Mouse (Mus musculus) right cerebral cortex, postnatal 10 days (tissue): ENCODE data around the gene Usp25.

Experiments
- DNase-seq, 2 experiments: peaks; one replicate each; pipeline ENCODE4 v3.0.0; 2021; ENCODE audit warnings: low spot score in 2 of 2

The Usp25 gene

GRCm38 (mm10) chr16:77140651-77141050, 127.1 kb downstream of the Usp25 start:
- DNase-seq, result no peak

- DNase-seq, result no peak
Observed at GRCm38 (mm10) chr16:77146801-77147200, 133.3 kb downstream of the Usp25 start.

- no peak for DNase-seq
Observed at GRCm38 (mm10) chr16:77150338-77150737, 136.8 kb downstream of the Usp25 start.

DNA sequence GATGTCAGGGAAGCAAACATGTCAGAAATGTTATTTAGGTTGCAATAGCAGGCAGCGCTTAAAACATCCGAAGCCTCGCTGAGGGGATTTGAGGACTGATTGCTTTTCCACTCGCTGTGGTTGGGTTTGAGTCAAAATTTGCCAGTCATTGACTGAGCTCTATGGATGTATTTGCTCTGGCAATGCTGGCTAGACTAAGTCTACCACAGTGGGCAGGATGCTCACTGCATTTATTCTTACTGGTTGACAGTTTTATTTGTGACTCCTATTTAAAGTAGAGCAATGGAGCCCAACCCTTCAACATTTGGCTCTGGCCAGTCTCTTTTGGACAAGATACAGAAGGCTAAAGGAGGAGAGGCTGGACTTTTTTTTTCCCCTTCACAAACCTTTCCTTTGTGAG, 137.4 kb downstream of the Usp25 start:
- DNase-seq, result no peak

GRCm38 (mm10) chr16:77152288-77152687, 138.8 kb downstream of the Usp25 start:
- DNase-seq, result peak; percentile 25 to 33

GRCm38 (mm10) chr16:77153216-77153715, 139.8 kb downstream of the Usp25 start:
- no peak for DNase-seq

DNA sequence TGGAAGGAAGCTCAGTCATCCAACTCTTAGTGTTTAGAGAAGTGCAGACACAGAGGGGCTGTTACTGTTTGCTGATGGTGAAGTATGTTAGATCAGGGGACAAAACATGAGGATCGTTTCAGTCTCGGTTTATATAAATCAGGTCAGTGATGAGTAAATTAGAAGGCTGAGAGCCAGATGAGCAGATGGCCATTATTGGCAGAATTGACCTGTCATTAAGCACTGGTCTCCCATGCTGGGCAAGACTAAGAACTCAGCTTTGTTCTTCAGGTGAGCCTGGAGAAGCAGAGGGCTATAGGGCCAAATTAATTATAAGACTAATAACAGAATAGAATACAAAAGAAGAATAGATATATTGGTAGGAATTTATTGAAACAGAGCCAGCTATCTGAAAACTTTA, 140.3 kb downstream of the Usp25 start:
- no peak for DNase-seq

DNA sequence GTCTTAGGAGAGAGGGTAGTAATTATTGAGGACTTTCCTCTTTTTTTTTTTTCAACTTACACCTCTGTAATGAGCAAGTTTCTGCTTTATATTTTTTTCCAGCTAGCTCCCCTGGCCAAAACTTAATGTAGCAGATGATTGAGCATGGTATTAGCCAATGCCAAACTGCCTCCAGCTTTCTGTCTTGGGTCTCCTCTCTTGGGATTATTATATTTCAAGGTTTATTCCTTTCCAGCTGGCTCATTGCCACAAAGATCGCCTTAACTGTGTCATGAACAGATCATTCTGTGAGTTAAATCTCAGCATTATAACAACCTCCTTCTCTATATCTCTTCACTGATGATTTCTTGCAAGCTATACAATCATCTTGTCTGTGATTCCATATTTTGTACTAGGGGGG, 141.3 kb downstream of the Usp25 start:
- DNase-seq, result no peak
